Mouse (Mus musculus) right cerebral cortex, adult 2 months (tissue): ENCODE results near the gene Raver2.

Source experiments
- DNase-seq, 2 experiments: peaks; one replicate each; pipeline ENCODE4 v3.0.0; 2021 to 2022; ENCODE audit warnings: low spot score in 2 of 2

The Raver2 gene

DNA sequence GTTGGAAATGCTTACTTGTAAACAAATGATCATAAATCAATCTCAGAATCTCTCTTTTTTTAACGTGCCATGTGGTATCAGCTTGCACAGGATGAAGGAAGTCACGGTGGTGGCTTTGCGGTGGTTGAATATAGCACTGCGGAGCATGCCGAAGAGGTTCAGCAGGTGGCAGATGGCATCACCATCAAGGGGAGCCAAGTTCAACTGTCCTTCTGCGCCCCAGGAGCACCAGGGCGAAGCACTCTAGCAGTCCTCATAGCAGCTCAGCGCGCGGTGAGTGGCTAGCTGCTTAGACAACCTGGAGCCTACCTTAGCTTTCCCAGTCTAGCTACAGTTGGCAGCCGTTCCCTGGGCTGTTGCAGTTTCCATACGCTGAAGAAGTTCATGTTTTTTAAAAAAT is 38.3 kb downstream of the Raver2 start:
- DNase-seq, result no peak

DNA sequence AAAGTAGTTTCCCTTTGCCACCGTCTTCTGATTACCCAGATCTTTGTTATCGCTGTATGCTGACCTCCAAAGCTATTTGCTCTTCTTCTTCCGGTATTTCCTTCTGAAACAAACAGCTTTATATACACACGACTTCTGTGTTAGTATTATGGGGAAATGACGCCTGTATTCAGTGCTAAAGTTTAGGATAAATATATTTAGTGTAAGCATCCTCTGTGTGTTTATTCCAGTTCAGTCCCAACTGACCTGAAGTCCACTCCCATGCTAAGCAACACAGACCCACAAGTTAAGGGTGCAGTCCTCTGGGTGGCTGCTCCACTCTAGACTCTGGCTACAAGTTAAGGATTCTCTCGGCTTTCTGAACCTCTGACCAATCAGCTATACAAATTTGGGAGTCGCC is 52.2 kb downstream of the Raver2 start:
- no peak for DNase-seq

DNA sequence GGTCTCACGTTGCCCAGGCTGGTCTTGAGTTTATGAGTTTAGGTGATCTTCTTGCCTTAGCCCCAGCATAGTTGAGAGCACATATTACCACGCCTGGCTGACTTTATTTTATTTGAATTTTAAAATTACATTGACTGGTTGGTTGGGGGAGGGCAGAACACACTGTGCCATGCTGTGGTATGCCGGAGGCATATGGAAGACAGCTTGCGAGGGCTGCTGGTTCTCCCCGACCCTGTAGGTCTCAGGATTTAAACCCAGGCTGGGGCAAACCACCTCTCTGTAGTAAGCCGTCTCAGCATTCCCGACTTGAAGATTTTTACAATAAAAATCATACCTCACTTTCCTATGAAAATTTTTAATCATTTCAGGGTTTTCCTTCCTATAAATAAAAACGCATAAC is 66.2 kb downstream of the Raver2 start:
- no peak for DNase-seq

DNA sequence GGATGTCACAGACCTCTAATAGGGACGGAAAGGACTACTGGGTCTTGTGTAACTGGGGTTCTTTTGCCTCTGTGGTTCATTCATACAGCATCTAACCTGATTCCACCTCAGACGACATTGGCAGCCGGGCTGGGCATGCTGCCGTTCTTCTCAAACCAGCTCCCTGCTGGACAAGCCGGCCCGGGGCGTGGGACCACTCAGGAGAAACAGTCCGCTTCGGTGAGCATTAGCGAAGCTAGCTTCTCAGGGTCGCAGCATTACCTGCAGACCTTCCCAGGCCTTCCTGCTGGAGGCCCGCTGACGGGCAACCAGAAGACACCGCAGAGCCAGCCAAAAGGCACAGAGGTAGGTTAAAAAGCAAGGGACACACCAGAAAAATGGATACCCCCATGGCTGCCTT is 67.1 kb downstream of the Raver2 start:
- DNase-seq, result no peak

DNA sequence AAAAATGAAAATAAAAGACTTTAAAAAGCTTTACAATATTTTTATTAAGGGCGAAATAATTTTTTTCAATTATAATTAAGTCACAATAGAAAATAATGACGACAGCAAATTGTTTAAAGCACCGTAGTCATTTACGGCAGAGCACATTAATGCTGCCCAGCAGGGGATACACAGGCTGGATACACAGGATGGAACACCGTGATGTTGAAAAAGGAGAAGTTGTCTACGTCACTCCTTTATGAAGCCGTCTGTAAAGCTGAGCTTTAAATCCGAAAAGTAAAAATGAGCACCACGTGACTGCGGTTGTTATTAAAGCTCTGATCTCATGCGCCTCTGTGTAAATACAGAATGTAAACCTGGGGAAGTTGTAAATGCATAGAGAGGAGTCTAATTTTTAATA is 69.2 kb downstream of the Raver2 start:
- no peak for DNase-seq

DNA sequence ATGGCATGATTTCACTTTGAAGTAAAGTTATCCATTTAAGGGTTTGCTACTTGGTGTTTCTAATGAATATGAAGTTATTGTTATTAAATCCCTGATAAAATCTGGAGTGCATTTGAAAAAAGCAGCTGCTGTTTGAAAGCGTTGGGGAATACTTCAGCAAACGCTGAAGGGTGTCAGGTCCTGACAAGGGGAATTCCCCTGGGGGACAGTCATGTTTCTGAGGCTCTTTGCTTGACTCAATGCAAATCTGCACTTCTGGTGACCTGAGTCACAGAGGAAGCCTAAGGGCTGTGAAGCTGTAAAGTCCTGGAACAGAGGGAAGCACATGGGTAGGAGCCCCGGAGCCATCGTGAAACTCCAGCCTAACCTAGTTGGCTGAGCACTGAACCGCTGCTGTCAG is 73.0 kb downstream of the Raver2 start:
- DNase-seq, result no peak

DNA sequence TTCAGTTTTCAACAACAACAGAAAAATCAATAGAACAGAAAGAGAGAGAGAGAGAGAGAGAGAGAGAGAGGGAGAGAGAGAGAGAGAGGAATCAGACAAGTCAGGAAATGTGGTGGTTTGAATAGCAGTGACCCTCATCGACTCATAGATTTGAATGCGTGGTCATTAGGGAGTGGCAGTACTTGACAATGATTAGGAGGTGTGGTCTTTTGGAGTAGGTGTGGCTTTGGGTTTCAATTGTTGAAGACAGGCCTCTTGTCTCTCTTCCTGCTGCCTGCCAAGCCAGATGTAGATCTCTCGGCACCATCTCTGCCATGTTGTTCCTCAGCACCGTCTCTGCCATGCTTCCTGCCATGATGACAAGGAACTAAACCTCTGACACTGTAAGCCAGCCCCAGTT is 75.1 kb downstream of the Raver2 start:
- DNase-seq, result no peak

DNA sequence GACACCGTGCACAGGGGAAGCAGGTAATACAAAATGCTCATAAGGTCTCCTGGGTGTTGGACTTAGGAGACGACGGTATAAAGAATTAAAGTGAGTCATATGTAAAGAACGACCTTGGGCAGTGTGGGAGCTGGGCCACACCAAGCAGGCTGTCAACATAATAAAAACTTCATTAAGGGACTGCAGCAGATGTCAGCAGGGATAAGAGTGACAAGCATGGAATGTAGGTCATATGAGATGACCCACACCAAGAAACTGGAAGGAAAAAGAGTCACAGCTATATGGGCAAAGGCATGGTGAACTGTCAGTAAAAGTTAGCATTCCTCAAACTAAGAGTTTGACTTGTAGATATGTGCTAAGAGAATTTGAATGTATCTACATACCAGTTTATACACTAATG is 75.6 kb downstream of the Raver2 start:
- no peak for DNase-seq

DNA sequence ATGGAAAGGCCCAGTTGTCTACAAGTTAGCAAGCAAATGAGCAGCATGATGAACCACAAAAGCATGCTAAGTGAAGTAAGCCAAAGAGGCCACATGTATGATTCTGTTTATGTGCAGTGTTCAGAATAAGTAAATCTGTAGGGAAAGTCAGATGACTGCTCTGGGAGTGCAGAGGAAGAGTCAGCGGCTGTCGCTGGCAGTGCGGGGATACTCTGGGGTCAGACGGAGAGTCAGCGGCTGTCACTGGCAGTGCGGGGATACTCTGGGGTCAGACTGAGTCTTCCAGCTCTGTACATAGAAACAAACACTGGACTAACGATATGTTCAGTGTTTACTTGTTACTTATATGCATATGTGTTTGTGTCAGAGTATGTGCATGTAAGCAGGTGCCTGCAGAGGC is 76.0 kb downstream of the Raver2 start:
- DNase-seq, result no peak

DNA sequence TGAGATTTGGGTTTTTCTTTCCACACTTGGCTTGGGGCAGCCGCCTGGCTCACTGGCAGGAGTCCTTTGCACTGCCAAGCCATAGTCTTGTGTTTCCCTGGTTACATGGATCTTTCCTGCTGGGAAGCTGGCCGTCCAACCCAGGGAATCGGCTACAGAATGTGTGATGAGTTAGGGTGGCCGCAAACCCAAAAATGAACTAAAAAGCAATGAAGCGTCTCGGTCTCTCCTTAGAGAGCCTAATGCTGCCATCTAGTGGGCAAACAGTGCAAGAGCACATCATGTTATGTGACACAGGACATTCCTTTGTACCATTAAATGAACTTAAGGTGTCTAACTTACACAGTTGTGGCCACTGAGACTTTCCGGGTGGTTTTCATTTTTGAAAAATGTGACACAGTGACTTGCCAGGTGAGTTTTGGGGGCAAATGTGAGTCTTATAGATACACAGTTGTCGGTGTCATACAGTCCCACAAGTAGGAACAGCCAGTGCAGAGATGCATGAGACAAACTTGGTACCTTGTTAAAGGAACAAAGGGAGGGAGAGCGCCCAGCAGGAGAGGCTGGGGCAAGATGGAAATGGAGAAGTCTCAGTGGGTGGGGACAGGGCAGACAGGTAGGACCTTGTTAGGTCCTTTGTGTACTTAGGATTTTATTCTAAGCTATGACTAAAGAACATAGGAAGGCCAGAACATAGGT is 77.4 kb downstream of the Raver2 start:
- DNase-seq, result peak; percentile 82 to 87

DNA sequence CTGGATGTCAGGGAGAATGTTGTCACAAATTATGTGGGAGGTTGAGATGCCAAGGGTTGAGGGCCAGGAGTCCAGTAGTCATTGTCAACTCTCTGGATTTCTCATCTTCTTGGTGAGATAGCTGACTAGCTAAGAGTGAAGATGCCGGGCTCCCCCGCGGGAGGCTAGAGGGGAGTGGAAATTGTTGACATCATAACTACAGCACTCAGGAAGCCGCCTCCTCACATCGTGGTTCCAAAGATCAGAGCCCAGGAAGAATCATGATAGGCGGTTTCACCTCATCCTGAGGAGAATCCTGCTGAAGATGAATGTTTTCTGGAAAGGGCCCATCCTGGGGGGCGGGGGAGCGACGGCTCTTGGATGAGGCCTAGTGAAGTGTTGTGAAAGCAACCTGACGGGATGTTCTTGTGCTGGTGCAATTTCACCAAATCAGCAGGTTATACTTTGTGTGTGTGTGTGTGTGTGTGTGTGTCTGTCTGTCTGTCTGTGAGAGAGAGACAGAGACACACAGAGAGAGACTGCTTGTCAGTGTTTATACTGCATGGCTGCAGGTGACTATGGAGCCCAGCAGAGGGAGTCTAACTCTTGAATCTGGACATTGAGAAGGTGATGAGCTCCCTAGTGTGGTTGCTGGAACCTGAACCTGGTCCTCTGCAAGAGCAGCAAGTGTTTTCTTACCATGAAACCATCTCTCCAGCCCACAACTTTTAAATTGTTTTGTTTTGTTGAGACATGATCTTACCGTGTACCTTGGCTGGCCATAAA is 78.3 kb downstream of the Raver2 start:
- no peak for DNase-seq

DNA sequence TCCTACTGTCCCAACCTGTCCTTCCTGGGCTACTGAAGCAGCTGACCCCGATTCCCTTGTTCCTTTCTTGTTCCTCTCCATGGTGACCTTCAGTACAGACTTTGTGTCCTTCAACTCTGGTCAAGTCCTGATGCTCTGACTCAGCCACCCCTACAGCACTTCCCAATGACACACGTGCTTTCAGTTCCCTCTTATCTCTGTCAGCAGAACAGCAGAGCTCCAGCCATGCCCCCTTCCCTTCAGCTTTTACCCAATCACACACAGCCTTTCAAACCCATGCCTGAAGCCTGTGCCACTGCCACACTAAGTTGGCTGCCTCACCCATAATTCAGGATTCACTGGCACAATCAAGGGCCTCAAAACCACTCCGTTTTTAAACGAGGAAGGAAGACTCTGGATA is 86.8 kb downstream of the Raver2 start:
- no peak for DNase-seq

DNA sequence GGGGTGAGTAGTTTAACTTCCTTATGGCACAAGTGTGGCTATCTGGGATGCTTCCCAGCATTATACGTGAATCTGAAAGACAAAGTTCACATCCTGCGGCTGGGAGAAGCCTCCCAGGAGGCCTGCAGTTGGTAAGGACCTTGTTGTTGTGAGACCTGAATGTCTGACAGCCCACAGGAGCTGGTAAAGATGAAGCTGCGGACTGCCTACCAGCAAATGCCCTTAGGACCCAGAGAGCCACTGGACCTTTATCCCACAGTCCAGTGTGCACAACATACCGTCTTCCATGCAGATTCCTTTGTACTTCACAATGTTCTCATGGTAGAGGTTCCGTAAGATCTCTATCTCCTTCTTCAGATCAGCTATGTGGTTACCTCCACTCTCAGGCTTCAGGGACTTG is 88.7 kb downstream of the Raver2 start:
- no peak for DNase-seq

DNA sequence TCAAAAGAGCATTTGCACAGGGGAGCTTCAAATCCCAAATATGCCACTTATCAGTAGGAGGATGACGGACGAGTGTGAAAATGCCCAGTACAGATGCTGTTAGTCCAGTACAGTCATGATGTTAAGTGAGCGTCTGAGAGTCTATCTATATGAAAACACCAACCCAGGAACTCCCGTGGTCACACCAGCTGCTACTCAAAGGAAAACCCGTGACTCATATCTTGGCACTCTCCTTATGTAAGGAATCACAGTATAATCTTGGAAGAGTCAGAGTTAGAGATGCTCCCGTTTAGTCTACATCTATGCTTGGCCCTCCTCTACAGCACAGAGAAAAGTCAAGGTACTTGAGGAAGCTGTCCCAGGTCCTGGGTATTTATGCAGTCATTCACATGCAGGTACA is 89.5 kb downstream of the Raver2 start:
- peak; percentile 67 to 74 for DNase-seq

DNA sequence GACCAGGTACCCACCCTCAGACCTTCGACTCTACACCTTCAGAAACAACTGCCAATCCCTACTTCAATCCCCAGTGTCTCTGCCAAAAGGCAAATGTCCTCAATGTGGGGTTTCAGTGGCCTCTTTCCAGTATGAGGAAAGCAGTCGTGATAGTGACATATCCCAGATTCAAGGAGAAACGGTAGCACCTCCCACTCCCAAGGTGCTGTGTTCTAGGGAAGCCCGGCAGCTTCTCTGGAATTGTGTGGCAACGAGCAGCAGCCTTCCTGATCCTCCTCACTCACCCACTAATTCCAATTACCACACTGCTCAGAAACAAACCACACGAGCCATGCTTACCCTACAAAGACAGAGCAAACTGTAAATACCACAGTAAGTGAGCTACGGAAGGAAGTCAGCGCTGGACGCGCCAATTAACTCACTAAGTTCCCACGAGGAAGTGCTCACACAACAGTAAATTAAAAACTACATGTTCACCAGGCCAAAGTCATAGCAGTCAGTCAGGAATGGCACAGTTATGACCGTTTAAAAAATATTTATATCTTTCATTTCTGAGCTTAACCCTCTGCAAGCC is 90.5 kb downstream of the Raver2 start:
- peak in 1 of 2 experiments; percentile 54 for DNase-seq

DNA sequence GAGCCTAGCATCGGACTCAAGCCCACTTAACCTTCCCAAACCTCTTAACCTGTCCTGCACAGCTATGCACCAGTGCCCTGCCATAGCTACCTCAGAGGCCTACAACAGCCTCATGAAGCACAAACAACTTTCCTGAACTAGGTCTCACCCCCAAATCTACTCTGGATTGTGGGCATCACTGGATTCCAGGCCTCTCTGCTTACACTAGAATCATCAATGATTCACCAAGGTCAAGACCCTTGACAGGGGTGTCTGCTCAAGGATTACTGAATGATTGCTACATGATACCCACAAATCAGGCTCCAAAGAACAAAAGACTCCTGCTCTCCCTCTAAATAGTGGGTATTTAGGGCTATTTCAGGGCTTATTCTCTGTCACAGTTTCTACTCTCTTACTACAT is 92.0 kb downstream of the Raver2 start:
- no peak for DNase-seq

DNA sequence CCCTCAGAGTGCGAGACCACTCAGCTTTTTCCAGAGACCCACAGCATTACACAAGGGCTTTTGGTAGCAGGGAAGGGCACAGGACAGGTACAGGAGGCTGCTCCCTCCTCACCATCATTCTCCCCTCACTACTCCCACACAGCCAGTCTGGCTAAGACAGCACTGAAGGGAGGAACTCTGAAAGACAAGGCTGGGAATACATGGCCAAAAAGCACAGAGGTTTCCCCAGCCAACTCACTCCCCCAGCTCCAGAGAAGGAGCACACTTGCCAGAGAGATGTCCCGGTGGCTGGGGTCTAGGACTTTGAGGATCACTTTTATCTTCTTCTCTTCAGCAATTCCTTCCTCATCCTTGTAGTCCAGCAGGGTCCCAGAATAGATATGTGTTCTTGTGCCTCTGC is 95.4 kb downstream of the Raver2 start:
- no peak for DNase-seq

DNA sequence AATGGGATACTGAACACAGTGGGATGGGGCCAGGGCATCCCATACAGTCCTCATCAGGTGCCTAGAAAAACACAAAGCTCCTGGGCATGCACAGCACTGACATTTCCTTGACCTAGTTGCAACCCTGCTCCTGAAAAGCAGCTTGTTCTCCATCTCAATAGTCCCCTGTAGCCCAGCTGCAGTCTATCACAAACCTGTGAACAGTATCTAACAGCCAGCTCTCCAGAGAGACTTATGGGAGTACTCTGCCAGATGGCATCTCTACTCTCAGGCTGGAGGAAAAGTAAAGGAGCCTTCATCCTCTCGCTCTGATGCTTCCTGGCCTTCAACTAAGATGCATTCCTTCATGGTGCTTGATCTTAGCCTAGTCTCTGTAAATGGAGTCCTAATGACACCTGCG is 95.9 kb downstream of the Raver2 start:
- no peak for DNase-seq

DNA sequence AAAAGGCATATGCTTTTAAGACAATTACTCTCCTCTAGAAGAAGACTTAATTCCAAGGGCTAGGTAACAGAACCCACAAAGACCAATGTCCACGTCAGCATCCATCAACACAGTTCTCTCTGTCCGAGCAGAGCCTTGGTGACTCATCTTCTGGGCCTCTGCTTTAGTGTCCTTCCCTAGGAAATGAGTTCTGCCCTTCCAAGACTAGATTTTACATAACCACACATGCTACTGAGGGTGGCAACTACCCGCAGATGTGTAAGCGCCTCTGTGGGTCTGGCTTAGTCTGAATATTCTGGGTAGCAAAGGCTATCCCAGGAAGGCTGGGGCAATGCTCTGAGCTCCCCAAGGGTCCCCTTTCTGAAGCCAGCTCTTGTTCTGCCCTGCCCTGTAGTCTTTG is 97.0 kb downstream of the Raver2 start:
- no peak for DNase-seq

DNA sequence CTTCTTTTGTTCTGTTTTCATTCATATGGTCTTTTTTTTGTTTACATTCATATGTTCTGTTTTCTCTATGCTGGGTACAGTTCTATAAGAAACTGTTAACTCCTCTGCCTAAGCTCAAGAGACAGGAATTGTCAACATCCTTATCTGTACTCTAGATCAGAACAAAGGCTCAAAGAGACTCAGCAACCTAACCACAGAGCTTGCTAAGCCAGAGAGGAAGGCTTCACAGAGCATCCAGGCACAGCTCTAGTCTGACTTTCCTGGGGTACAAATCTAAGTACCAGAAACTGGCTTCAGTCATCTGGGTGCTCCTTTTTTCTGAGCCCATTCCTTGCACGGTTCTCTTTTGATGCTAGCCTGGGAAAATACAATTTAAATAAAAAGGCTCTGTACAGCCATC is 99.0 kb downstream of the Raver2 start:
- DNase-seq, result no peak

DNA sequence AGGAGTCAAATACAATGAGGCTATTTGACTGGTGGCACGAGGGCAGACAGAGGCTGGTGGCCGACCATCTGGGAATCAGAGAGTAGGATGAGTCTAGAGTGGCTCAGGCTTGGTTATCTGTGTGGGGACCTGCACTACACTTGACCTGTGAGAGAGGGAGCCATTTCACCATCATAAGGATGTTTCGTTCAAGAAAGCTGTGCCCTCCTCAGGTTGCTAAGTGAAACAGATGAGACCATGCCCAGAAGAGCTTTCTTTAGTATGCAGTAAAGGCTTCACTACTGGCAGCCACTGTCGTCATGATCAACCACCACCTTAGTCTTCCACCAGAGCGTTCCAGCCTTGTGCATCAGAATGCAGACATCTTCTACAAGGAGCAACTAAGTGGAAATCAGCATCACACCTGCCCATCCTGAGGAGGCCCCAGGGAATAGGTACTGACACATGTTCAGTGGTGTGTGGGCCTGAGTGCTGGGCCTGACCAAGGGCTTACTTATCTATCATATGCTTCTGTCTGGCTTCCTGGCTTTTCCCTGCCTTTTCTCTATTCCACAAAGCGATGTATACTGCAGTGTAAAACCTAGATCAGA is 99.5 kb downstream of the Raver2 start:
- no peak for DNase-seq

DNA sequence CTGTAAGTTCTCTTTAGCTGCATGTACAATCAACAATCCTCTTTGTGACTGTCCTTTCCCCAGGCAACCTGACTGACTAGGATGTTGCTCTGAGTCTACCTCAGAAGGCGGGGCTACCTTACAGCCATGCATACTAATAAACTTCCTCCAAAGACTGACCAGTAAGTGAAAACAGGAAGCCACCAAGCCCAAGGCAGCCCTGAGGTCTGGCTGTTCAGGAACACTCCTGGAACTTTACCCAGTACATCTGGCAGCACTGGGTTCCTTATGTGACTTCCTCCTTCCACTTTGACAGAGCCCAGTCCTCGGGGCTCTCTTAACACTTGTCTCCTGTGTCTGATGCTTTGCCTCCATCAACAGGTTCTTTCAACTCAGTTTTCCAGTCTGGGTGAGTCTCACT is 104.0 kb downstream of the Raver2 start:
- no peak for DNase-seq
